Mouse (Mus musculus) frontal cortex, postnatal 14 days (tissue): ENCODE data around the gene Mettl1.
"Not testable (repeated sequence)": the region's sequence is repeated elsewhere in the genome, so short reads cannot be mapped to it uniquely, and the experiment has no call there.

Experiments
- DNase-seq, 2 experiments: peaks; one replicate each; pipeline ENCODE4 v3.0.0; 2022; ENCODE audit warnings: low spot score in 2 of 2

The Mettl1 gene

GRCm38 (mm10) chr10:127068360-127069038 lies 27.3 kb downstream of the Mettl1 start:
- DNase-seq = no peak

GRCm38 (mm10) chr10:127069281-127070189 lies 28.3 kb downstream of the Mettl1 start:
- DNase-seq = no peak

- peak; percentile 91 to 94 for DNase-seq
Measured at GRCm38 (mm10) chr10:127070190-127071121, 29.2 kb downstream of the Mettl1 start, which contains the start of gene Tspan31. Tspan31 (minus strand) TSS chr10:127070264.

GRCm38 (mm10) chr10:127071203-127071602 lies 30.0 kb downstream of the Mettl1 start:
- no peak for DNase-seq

- DNase-seq = not testable (repeated sequence)
Measured at GRCm38 (mm10) chr10:127072270-127072669, 31.1 kb downstream of the Mettl1 start.

- DNase-seq = not testable (repeated sequence)
Measured at GRCm38 (mm10) chr10:127072969-127073368, 31.8 kb downstream of the Mettl1 start.

- DNase-seq = no peak
Measured at GRCm38 (mm10) chr10:127073981-127074380, 32.8 kb downstream of the Mettl1 start.

- DNase-seq = no peak
Measured at GRCm38 (mm10) chr10:127075080-127075479, 33.9 kb downstream of the Mettl1 start, which contains the start of gene Agap2. Agap2 (plus strand) TSS chr10:127075284.

- DNase-seq = no peak
Measured at GRCm38 (mm10) chr10:127075651-127076050, 34.4 kb downstream of the Mettl1 start.

- no peak for DNase-seq
Measured at GRCm38 (mm10) chr10:127076082-127076481, 34.9 kb downstream of the Mettl1 start.

- DNase-seq = no peak
Measured at GRCm38 (mm10) chr10:127077515-127077914, 36.3 kb downstream of the Mettl1 start.

GRCm38 (mm10) chr10:127078001-127078676 lies 36.9 kb downstream of the Mettl1 start:
- DNase-seq = no peak

- DNase-seq = no peak
Measured at GRCm38 (mm10) chr10:127078677-127079575, 37.7 kb downstream of the Mettl1 start.

- no peak for DNase-seq
Measured at GRCm38 (mm10) chr10:127079665-127080391, 38.6 kb downstream of the Mettl1 start.

- DNase-seq = no peak
Measured at GRCm38 (mm10) chr10:127080901-127081780, 39.9 kb downstream of the Mettl1 start.

- DNase-seq = no peak
Measured at GRCm38 (mm10) chr10:127081996-127082620, 40.9 kb downstream of the Mettl1 start.

GRCm38 (mm10) chr10:127083292-127083914 lies 42.2 kb downstream of the Mettl1 start:
- DNase-seq = no peak
